Mouse (Mus musculus): ENCODE measurements around the gene Eaf2.

GRCm38 (mm10) chr16:36802361-36802760, 72.4 kb downstream of the Eaf2 start:
- TF ChIP-seq POLR2A (IDR thresholded peaks at IDR 0.05; ENCODE audit: control insufficient read depth, extremely low read depth, insufficient read depth, low read length, poor library complexity) (no peak), CTCF (IDR thresholded peaks at IDR 0.05; ENCODE audit: borderline replicate concordance, control insufficient read depth, extremely low read depth, insufficient read depth, low read length, poor library complexity) (no peak)

Measured in thymus, adult 2 months (tissue).